Mouse (Mus musculus) adrenal gland, postnatal 4 days (tissue): ENCODE measurements around the gene Cnot4. TPM values are rescaled to one million over a fixed set of nuclear protein-coding genes. Genes with fewer than 3 reads are reported as not detected.

ENCODE experiments used
- DNase-seq, 2 experiments: peaks; one replicate each; pipeline ENCODE4 v3.0.0; 2021 to 2022; ENCODE audit warnings: low spot score in 2 of 2, mixed read lengths in 2 of 2
- total RNA-seq, 2 experiments: library from RNA; stranded (reverse); gene quantifications; 2 replicates each; pipeline ENCODE4 v1.2.3; 2021

Cnot4 gene
- total RNA-seq, 2 experiments from 2014 or later: 25.0 to 26.0 TPM

GRCm38 (mm10) chr6:35043127-35043526, 90.4 kb downstream of the Cnot4 start:
- DNase-seq: no peak

- DNase-seq: no peak
Measured at GRCm38 (mm10) chr6:35033341-35033740, 100.2 kb downstream of the Cnot4 start.

GRCm38 (mm10) chr6:35032704-35033103, 100.8 kb downstream of the Cnot4 start:
- DNase-seq: no peak

- DNase-seq: no peak
Measured at GRCm38 (mm10) chr6:35030811-35031210, 102.7 kb downstream of the Cnot4 start.

- no peak for DNase-seq
Measured at GRCm38 (mm10) chr6:35030226-35030625, 103.3 kb downstream of the Cnot4 start.

GRCm38 (mm10) chr6:35028023-35028422, 105.5 kb downstream of the Cnot4 start:
- no peak for DNase-seq

GRCm38 (mm10) chr6:35027257-35027656, 106.3 kb downstream of the Cnot4 start:
- no peak for DNase-seq

GRCm38 (mm10) chr6:35016624-35017023, 116.9 kb downstream of the Cnot4 start:
- no peak for DNase-seq

- no peak for DNase-seq
Measured at GRCm38 (mm10) chr6:35011953-35012352, 121.6 kb downstream of the Cnot4 start.

GRCm38 (mm10) chr6:35010705-35011104, 122.8 kb downstream of the Cnot4 start:
- no peak for DNase-seq

- no peak for DNase-seq
Measured at GRCm38 (mm10) chr6:35002261-35002669, 131.3 kb downstream of the Cnot4 start.

- DNase-seq: no peak
Measured at GRCm38 (mm10) chr6:34999101-34999500, 134.4 kb downstream of the Cnot4 start.

- DNase-seq: no peak
Measured at GRCm38 (mm10) chr6:34996496-34996895, 137.0 kb downstream of the Cnot4 start.

- peak; percentile 57 to 59 for DNase-seq
Measured at GRCm38 (mm10) chr6:34995265-34995681, 138.3 kb downstream of the Cnot4 start.

GRCm38 (mm10) chr6:34994692-34995091, 138.8 kb downstream of the Cnot4 start:
- no peak for DNase-seq

GRCm38 (mm10) chr6:34989263-34989662, 144.3 kb downstream of the Cnot4 start:
- no peak for DNase-seq

GRCm38 (mm10) chr6:34988081-34988761, 145.3 kb downstream of the Cnot4 start, which contains the start of gene Slc23a4:
Gene Slc23a4, minus strand, starts transcription at chr6:34988404.
- DNase-seq: no peak

- DNase-seq: no peak
Measured at GRCm38 (mm10) chr6:34987085-34987645, 146.4 kb downstream of the Cnot4 start.

- no peak for DNase-seq
Measured at GRCm38 (mm10) chr6:34980661-34981060, 152.9 kb downstream of the Cnot4 start.

- DNase-seq: no peak
Measured at GRCm38 (mm10) chr6:34979291-34979690, 154.2 kb downstream of the Cnot4 start.
